In the genomic region with DNA sequence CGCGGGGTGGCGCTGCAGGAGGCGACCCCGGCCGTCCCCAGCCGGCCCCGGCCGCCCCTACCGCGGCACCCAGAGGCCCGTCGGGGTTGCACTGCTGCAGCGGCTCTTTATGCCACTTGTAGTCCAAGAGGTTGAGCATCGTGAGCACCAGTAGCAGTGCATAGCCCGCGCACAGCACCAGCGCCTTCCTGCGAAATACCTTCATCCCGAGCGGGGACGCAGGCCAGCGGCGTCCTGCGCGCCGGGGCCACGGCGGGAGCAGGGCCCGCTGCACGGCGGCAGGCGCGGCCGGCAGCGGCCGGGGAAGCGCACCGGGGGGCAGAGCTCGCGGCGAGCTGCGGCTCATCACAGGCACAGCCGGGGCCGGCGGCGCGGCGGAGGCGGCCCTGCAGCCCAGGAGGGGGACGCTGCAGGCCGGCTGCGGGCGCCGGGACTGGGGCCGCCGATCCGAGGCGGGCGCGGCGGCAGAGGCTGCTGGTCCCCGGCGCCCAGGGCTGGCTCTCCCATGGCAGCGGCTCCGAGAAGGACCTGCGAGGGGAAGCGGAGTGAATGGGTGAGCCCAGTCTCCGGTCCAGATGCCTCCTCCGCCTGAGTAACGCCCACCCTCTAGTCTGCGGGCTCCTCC, we compare ENCODE assay signal across 8 mouse cellular contexts. TPM values are rescaled to one million over a fixed set of nuclear protein-coding genes. Genes with fewer than 3 reads are reported as not detected.
DNase-seq lines count a peak whose midpoint lies in the region; ATAC-seq and TF ChIP-seq lines count a peak whose summit lies in the region.

No protein-coding gene starts in this region.

- intact Hi-C loops in heart, postnatal 10 days (cut with DNase I), result loop anchor here (2.0 to 5.0 kb wide), 4 partner anchors 219 to 667 kb away; no protein-coding TSS in a partner anchor

- no peaks in the 10 kb centered on the region for H3K9me3 ChIP-seq in embryonic facial prominence, embryonic 15.5 days (replicated peaks)
- no peaks in the 10 kb centered on the region for H3K9me3 ChIP-seq in limb, embryonic 11.5 days (ENCODE audit: control insufficient read depth, low read length)
- no peaks in the 10 kb centered on the region for H3K9me3 ChIP-seq in midbrain, embryonic 16.5 days (replicated peaks; ENCODE audit: control insufficient read depth, low read length, poor library complexity, severe bottlenecking)

- peak overlapping the region; percentile 69 for H3K4me3 ChIP-seq in layer of hippocampus, adult 2 months
- H3K4me3 ChIP-seq in embryonic facial prominence, embryonic 15.5 days (replicated peaks), result peak overlapping the region; percentile 81
- H3K4me3 ChIP-seq in limb, embryonic 11.5 days (ENCODE audit: low read depth, low read length), result peak overlapping the region; percentile 81
- H3K4me3 ChIP-seq in midbrain, embryonic 16.5 days (ENCODE audit: low read depth, low read length), result peak overlapping the region; percentile 91

- H3K4me2 ChIP-seq in embryonic facial prominence, embryonic 15.5 days (replicated peaks), result peak overlapping the region; percentile 97
- peak overlapping the region; percentile 97 for H3K4me2 ChIP-seq in limb, embryonic 11.5 days (ENCODE audit: low read depth, severe bottlenecking)
- H3K4me2 ChIP-seq in midbrain, embryonic 16.5 days (ENCODE audit: low read length), result peak overlapping the region; percentile 86

- H3K27ac ChIP-seq in layer of hippocampus, adult 2 months, result peak overlapping the region; percentile 97
- peak overlapping the region; percentile 89 for H3K27ac ChIP-seq in embryonic facial prominence, embryonic 15.5 days (replicated peaks)
- H3K27ac ChIP-seq in limb, embryonic 11.5 days (replicated peaks; ENCODE audit: low read depth, low read length), result no peak overlapping the region; the same call in 1 of the 2 replicates
- H3K27ac ChIP-seq in midbrain, embryonic 16.5 days (ENCODE audit: low read length), result peak overlapping the region; percentile 90

- peak in 1 of 2 experiments; percentile 22 for DNase-seq in layer of hippocampus, adult 2 months (ENCODE audit: low spot score in 2 of 2)
- DNase-seq in layer of hippocampus, adult 9-10 months (ENCODE audit: low spot score), result no peak
- peak; percentile 61 for DNase-seq in adrenal gland, adult 2 months
- DNase-seq in heart, postnatal 10 days, result peak; percentile 39 to 50
- DNase-seq in limb, embryonic 11.5 days (ENCODE audit: low spot score), result peak; percentile 71

- no peaks in the 10 kb centered on the region for H3K36me3 ChIP-seq in embryonic facial prominence, embryonic 15.5 days
- peaks cover 3% of the 10 kb centered on the region; the same call in 1 of the 2 replicates for H3K36me3 ChIP-seq in limb, embryonic 11.5 days (ENCODE audit: control insufficient read depth, insufficient read depth, low read length)
- no peaks in the 10 kb centered on the region for H3K36me3 ChIP-seq in midbrain, embryonic 16.5 days (ENCODE audit: control insufficient read depth, insufficient read depth, low read length)

- peaks cover 27% of the 10 kb centered on the region for H3K4me1 ChIP-seq in embryonic facial prominence, embryonic 15.5 days
- peaks cover 5% of the 10 kb centered on the region; the same call in 1 of the 2 replicates for H3K4me1 ChIP-seq in limb, embryonic 11.5 days (ENCODE audit: control insufficient read depth, insufficient read depth, low read length)
- peaks cover 26% of the 10 kb centered on the region for H3K4me1 ChIP-seq in midbrain, embryonic 16.5 days (ENCODE audit: control insufficient read depth, insufficient read depth, low read length)

- H3K27me3 ChIP-seq in embryonic facial prominence, embryonic 15.5 days, result 0 out of 2 replicates have a peak, but pooled peaks cover 3% of the 10 kb centered on the region
- peaks cover 3% of the 10 kb centered on the region; the same call in 1 of the 2 replicates for H3K27me3 ChIP-seq in limb, embryonic 11.5 days (ENCODE audit: control insufficient read depth, insufficient read depth, low read length)
- no peaks in the 10 kb centered on the region; the same call in 1 of the 2 replicates for H3K27me3 ChIP-seq in midbrain, embryonic 16.5 days (ENCODE audit: control insufficient read depth, insufficient read depth, low read depth, low read length)

- under 1% methylated on average over 61 of the region's 72 CpGs for WGBS in embryonic facial prominence, embryonic 15.5 days
- WGBS in limb, embryonic 11.5 days, result 0% methylated on average over 63 of the region's 72 CpGs
- WGBS in midbrain, embryonic 16.5 days, result under 1% methylated on average over 50 of the region's 72 CpGs

- TF ChIP-seq CTCF in layer of hippocampus, adult 2 months (conservative IDR thresholded peaks at IDR 0.05), result no peak

- peak overlapping the region; percentile 75 for H3K9ac ChIP-seq in embryonic facial prominence, embryonic 15.5 days
- peak overlapping the region; percentile 75 for H3K9ac ChIP-seq in limb, embryonic 11.5 days (ENCODE audit: low read length)
- H3K9ac ChIP-seq in midbrain, embryonic 16.5 days (ENCODE audit: low read depth, low read length), result peak overlapping the region; percentile 83

- ATAC-seq in embryonic facial prominence, embryonic 15.5 days (ENCODE audit: insufficient number of reproducible peaks, low FRiP score, low TSS enrichment, low read depth), result 0 out of 2 replicates have a peak, but pooled peaks have one; percentile 1
- peak; percentile 22 for ATAC-seq in limb, embryonic 11.5 days (ENCODE audit: insufficient number of reproducible peaks, low FRiP score, low TSS enrichment, low read depth)
- ATAC-seq in midbrain, embryonic 16.5 days, result peak; percentile 34
- no peak for ATAC-seq in erythroid progenitor cell, adult 5-6 weeks (replicated peaks; ENCODE audit: low FRiP score, poor library complexity, severe bottlenecking)

RNA-seq across cellular contexts. Expression of gene Chst2, which starts 0.5 kb away (rescaled TPM):
- total RNA-seq in layer of hippocampus, adult 2 months (2021), result 100 to 1,000 TPM; 103 to 109 TPM
- 10 to 100 TPM; 20.9 to 32.5 TPM for total RNA-seq in adrenal gland, adult 2 months (2021)
- 19.7 and 20.9 TPM in 2 replicates for polyA plus RNA-seq in adrenal gland, adult 2 months (2012; rRNA removed)
- polyA plus RNA-seq in embryonic facial prominence, embryonic 15.5 days (2015; fragmentation: Nextera tagmentation; extraction: Ambion mirVana), result 10.0 and 10.3 TPM in 2 replicates
- 1 to 10 TPM; 3.3 to 4.3 TPM for total RNA-seq in heart, postnatal 10 days (2021)
- 4.8 and 5.9 TPM in 2 replicates for polyA plus RNA-seq in limb, embryonic 11.5 days (2014; fragmentation: Nextera tagmentation; extraction: Ambion mirVana)
- polyA plus RNA-seq in midbrain, embryonic 16.5 days (2015; fragmentation: Nextera tagmentation; extraction: Ambion mirVana), result 26.5 and 26.7 TPM in 2 replicates
- not detected in 2 replicates for total RNA-seq in erythroid progenitor cell, adult 5-6 weeks (2015; ENCODE audit: low replicate concordance)
- not detected in 2 replicates for total RNA-seq in erythroid progenitor cell, adult 5-6 weeks (2017; ENCODE audit: low replicate concordance)

Comparison
In these comparisons a context has a peak if more than half of its experiments do, and no peak if none do; other contexts are left out.
1. RNA of gene Chst2, which starts 0.5 kb away (total RNA-seq): 103 to 109 TPM in layer of hippocampus, adult 2 months, 20.9 to 32.5 TPM in adrenal gland, adult 2 months and 3.3 to 4.3 TPM in heart, postnatal 10 days; not detected in erythroid progenitor cell, adult 5-6 weeks; every median in the first group is over 4 times any median in the second.
2. Peak in every context shown above with its lines, with median percentiles within 50 percentile points of each other: H3K4me3 ChIP-seq, H3K4me2 ChIP-seq and H3K9ac ChIP-seq.